Mouse (Mus musculus): Measurements from ENCODE around the gene Frem1. TPM values are rescaled to one million over a fixed set of nuclear protein-coding genes. Genes with fewer than 3 reads are reported as not detected.

Frem1 gene
- total and polyA plus RNA-seq, 3 experiments: not detected

DNA sequence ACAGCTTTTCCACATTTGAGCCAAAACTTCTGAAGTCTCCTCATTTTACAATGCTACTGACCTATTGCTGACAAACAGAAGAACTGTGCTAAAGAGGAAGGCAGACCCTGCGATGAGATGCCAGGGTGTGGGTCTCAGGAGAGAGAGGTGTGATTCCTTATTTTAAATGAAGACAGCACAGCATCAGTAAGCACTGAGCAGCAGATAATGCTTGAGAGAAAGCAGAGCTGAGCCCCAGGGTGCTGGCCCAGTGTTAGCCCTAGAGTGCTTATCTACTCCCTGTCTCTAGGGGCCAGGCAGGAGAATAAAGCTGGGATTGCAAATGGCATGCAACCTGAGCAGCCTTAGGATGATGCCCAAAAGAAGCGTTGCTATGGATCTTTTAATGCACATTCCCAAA lies 3.6 kb downstream of the Frem1 start:
- Histone ChIP-seq H3K27me3 (replicated peaks) (no peaks in the 10 kb centered on the region), H3K36me3 (replicated peaks in 1 of 2; ENCODE audit: control insufficient read depth in 1 of 2, insufficient read depth in 1 of 2, low read length in 1 of 2) (no peaks in the 10 kb centered on the region), H3K9me3 (replicated peaks; ENCODE audit: low read length) (no peaks in the 10 kb centered on the region), H3K4me1 (ENCODE audit: control insufficient read depth in 1 of 2, insufficient read depth in 2 of 2) (no peaks in the 10 kb centered on the region), H3K9ac (ENCODE audit: insufficient read depth, low read depth) (no peak overlapping the region), H3K4me2 (ENCODE audit: insufficient read depth, low read depth, poor library complexity, severe bottlenecking) (no peak overlapping the region), H3K27ac (ENCODE audit: insufficient read depth, low read depth) (no peak overlapping the region), H3K4me3 (replicated peaks in 1 of 3; ENCODE audit: low read depth in 2 of 3, low read length in 2 of 3, poor library complexity in 1 of 3) (no peak overlapping the region), H3K79me2 (replicated peaks; ENCODE audit: control insufficient read depth, extremely low read depth, insufficient read depth, poor library complexity, severe bottlenecking) (no peaks in the 10 kb centered on the region)
- dilution Hi-C loops (cut with MboI; ENCODE audit: extremely low pct_ligation_motif_present, extremely low pct_unique_long_range_greater_than_20kb, low sequenced_read_pairs) (no loop called here), in situ Hi-C loops (cut with MboI; ENCODE audit: low pct_ligation_motif_present, low pct_unique_long_range_greater_than_20kb, low sequenced_read_pairs) (no loop called here)
- TF ChIP-seq ETS1 (conservative IDR thresholded peaks at IDR 0.05; ENCODE audit: low read depth, low read length): no peak
- no peak for TF ChIP-seq JUN (IDR thresholded peaks at IDR 0.05; ENCODE audit: insufficient read depth, low read depth, low read length)
- no peak for TF ChIP-seq IRF4 (IDR thresholded peaks at IDR 0.05; ENCODE audit: low read depth, low read length)
- no peak for TF ChIP-seq RAD21 (IDR thresholded peaks at IDR 0.05; ENCODE audit: low read depth, low read length)
- no peak for TF ChIP-seq USF1 (IDR thresholded peaks at IDR 0.05; ENCODE audit: low read depth, low read length)
- TF ChIP-seq ZC3H11A (IDR thresholded peaks at IDR 0.05; ENCODE audit: low read depth, low read length): no peak
- TF ChIP-seq E2F4 (IDR thresholded peaks at IDR 0.05; ENCODE audit: insufficient replicate concordance, low read depth, low read length): no peak
- no peak for TF ChIP-seq SIN3A (IDR thresholded peaks at IDR 0.05; ENCODE audit: low read length)
- TF ChIP-seq NELFE (IDR thresholded peaks at IDR 0.05; ENCODE audit: low read depth, low read length): no peak
- no peak for TF ChIP-seq POLR2AphosphoS2 (IDR thresholded peaks at IDR 0.05; ENCODE audit: low read depth, low read length)
- no peak for TF ChIP-seq KAT2A (IDR thresholded peaks at IDR 0.05; ENCODE audit: insufficient replicate concordance, low read length)
- no peak for TF ChIP-seq MXI1 (IDR thresholded peaks at IDR 0.05; ENCODE audit: low read depth, low read length)
- TF ChIP-seq CHD1 (IDR thresholded peaks at IDR 0.05; ENCODE audit: low read depth, low read length): no peak
- no peak for TF ChIP-seq GABPA (IDR thresholded peaks at IDR 0.05; ENCODE audit: insufficient replicate concordance, low read depth, low read length)
- TF ChIP-seq TBP (conservative IDR thresholded peaks at IDR 0.05; ENCODE audit: low read depth, low read length): no peak
- TF ChIP-seq POLR2A (IDR thresholded peaks at IDR 0.05; ENCODE audit: low read depth, low read length): no peak
- TF ChIP-seq BHLHE40 (IDR thresholded peaks at IDR 0.05; ENCODE audit: low read depth, low read length): no peak
- TF ChIP-seq MAZ (IDR thresholded peaks at IDR 0.05; ENCODE audit: low read depth, low read length): no peak
- no peak for TF ChIP-seq ZNF384 (IDR thresholded peaks at IDR 0.05; ENCODE audit: low read depth, low read length)
- DNase-seq (ENCODE audit: extremely low read depth): no peak

- Histone ChIP-seq H3K9ac (ENCODE audit: insufficient read depth, low read depth) (no peak overlapping the region), H3K9me3 (replicated peaks; ENCODE audit: low read length) (no peaks in the 10 kb centered on the region), H3K27me3 (replicated peaks) (no peaks in the 10 kb centered on the region), H3K27ac (ENCODE audit: insufficient read depth, low read depth) (no peak overlapping the region), H3K79me2 (replicated peaks; ENCODE audit: control insufficient read depth, extremely low read depth, insufficient read depth, poor library complexity, severe bottlenecking) (no peaks in the 10 kb centered on the region), H3K4me1 (ENCODE audit: control insufficient read depth in 1 of 2, insufficient read depth in 2 of 2) (no peaks in the 10 kb centered on the region), H3K4me2 (ENCODE audit: insufficient read depth, low read depth, poor library complexity, severe bottlenecking) (no peak overlapping the region), H3K4me3 (replicated peaks in 1 of 3; ENCODE audit: low read depth in 2 of 3, low read length in 2 of 3, poor library complexity in 1 of 3) (no peak overlapping the region), H3K36me3 (replicated peaks in 1 of 2; ENCODE audit: control insufficient read depth in 1 of 2, insufficient read depth in 1 of 2, low read length in 1 of 2) (no peaks in the 10 kb centered on the region)
- TF ChIP-seq ZNF384 (IDR thresholded peaks at IDR 0.05; ENCODE audit: low read depth, low read length): no peak
- TF ChIP-seq SMC3 (IDR thresholded peaks at IDR 0.05; ENCODE audit: low read depth, low read length): no peak
- no peak for TF ChIP-seq USF2 (conservative IDR thresholded peaks at IDR 0.05; ENCODE audit: low read depth, low read length)
- TF ChIP-seq ZC3H11A (IDR thresholded peaks at IDR 0.05; ENCODE audit: low read depth, low read length): no peak
- no peak for TF ChIP-seq SIN3A (IDR thresholded peaks at IDR 0.05; ENCODE audit: low read length)
- in situ Hi-C loops (cut with MboI; ENCODE audit: low pct_ligation_motif_present, low pct_unique_long_range_greater_than_20kb, low sequenced_read_pairs) (no loop called here), dilution Hi-C loops (cut with MboI; ENCODE audit: extremely low pct_ligation_motif_present, extremely low pct_unique_long_range_greater_than_20kb, low sequenced_read_pairs) (no loop called here)
- DNase-seq (ENCODE audit: extremely low read depth): no peak
Measured at GRCm38 (mm10) chr4:83046806-83047205, 5.3 kb downstream of the Frem1 start.

Measured in CH12.LX (cell line).